Mouse (Mus musculus) cerebellum, adult 2 months (tissue): ENCODE data around the gene Pom121l12. TPM values are rescaled to one million over a fixed set of nuclear protein-coding genes. Genes with fewer than 3 reads are reported as not detected.

Experiments
- DNase-seq, 2 experiments: peaks; one replicate each; pipeline ENCODE4 v3.0.0; 2021
- H3K27ac ChIP-seq: fragments of 200-500 bp; 2 replicates; pipeline ENCODE4 v1.5.1; 2012; ENCODE audit warnings: low read length, control low read depth, inconsistent platforms; ENCODE audit not compliant: insufficient read depth
- H3K27me3 ChIP-seq: fragments of 200-500 bp; 2 replicates; pipeline ENCODE4 v1.6.1; 2012; ENCODE audit warnings: inconsistent platforms, mild to moderate bottlenecking, low read length, moderate library complexity; ENCODE audit not compliant: control insufficient read depth, insufficient read depth
- H3K4me1 ChIP-seq: fragments of 200-500 bp; 2 replicates; pipeline ENCODE4 v1.6.1; 2011; ENCODE audit warnings: low read length; ENCODE audit not compliant: control insufficient read depth, insufficient read depth
- H3K4me3 ChIP-seq: fragments of 200-500 bp; replicated peaks from 2 replicates; pipeline ENCODE3; 2011; ENCODE audit warnings: mild to moderate bottlenecking, low read depth, low read length, control low read depth; ENCODE audit not compliant: insufficient read depth
- CTCF ChIP-seq: fragments of 200-500 bp; IDR thresholded peaks from 2 replicates; pipeline ENCODE4 v1.5.1; 2011; ENCODE audit warnings: low read depth, mild to moderate bottlenecking, control low read depth, low read length, moderate library complexity, borderline replicate concordance; ENCODE audit not compliant: insufficient read depth
- POLR2A ChIP-seq: fragments of 200-500 bp; IDR thresholded peaks from 2 replicates; pipeline ENCODE4 v1.6.1; 2011; ENCODE audit warnings: low read length, control low read depth, borderline replicate concordance; ENCODE audit not compliant: insufficient read depth
- WGBS: fragments of 180-500 bp; shearing (Covaris S2); methylation state at CpG from one replicate; pipeline ENCODE4 v1.1.7; 2018; 5-methylcytosine and 5-hydroxymethylcytosine counted together
- polyA plus RNA-seq: library from polyadenylated mRNA; depleted of rRNA; stranded (reverse); fragments of >200 nt; gene quantifications from 2 replicates; pipeline ENCODE4 v1.2.3, GENCODE M21; 2012; rRNA removed

Gene Pom121l12
- polyA plus RNA-seq = not detected in 2 replicates

- no peak for DNase-seq
- Histone ChIP-seq H3K27ac (no peak within 1 kb of the TSS), H3K4me1 (no peaks in the 10 kb centered on the region), H3K4me3 (no peak within 1 kb of the TSS), H3K27me3 (no peaks in the 10 kb centered on the region)
- WGBS = 91% methylated on average over 11 of the region's 11 CpGs
- TF ChIP-seq CTCF = no peak
- no peak for TF ChIP-seq POLR2A
Observed at GRCm38 (mm10) chr11:14598976-14599375, at the start of gene Pom121l12. Pom121l12 (plus strand) TSS chr11:14599276.

GRCm38 (mm10) chr11:14611859-14612258 is 12.8 kb downstream of the Pom121l12 start:
- H3K4me1 ChIP-seq = no peaks in the 10 kb centered on the region
- H3K4me3 ChIP-seq = no peak overlapping the region
- no peak for DNase-seq
- WGBS = 89% methylated on average over 2 of the region's 2 CpGs
- H3K27ac ChIP-seq = no peak overlapping the region
- TF ChIP-seq CTCF = no peak
- H3K27me3 ChIP-seq = no peaks in the 10 kb centered on the region
